Mouse (Mus musculus): ENCODE data around the gene Sh3pxd2a.

Sh3pxd2a gene

GRCm38 (mm10) chr19:47440967-47441366 is 23.2 kb downstream of the Sh3pxd2a start:
- in situ Hi-C loops (cut with MboI, MseI): no loop called here

GRCm38 (mm10) chr19:47440435-47440803 is 23.8 kb downstream of the Sh3pxd2a start:
- in situ Hi-C loops (cut with MboI, MseI): no loop called here

GRCm38 (mm10) chr19:47439726-47440434 is 24.3 kb downstream of the Sh3pxd2a start:
- in situ Hi-C loops (cut with MboI, MseI): no loop called here

GRCm38 (mm10) chr19:47438445-47438844 is 25.8 kb downstream of the Sh3pxd2a start:
- in situ Hi-C loops (cut with MboI, MseI): no loop called here

GRCm38 (mm10) chr19:47437040-47437439 is 27.2 kb downstream of the Sh3pxd2a start:
- in situ Hi-C loops (cut with MboI, MseI): no loop called here

GRCm38 (mm10) chr19:47436236-47436635 is 28.0 kb downstream of the Sh3pxd2a start:
- in situ Hi-C loops (cut with MboI, MseI): no loop called here

GRCm38 (mm10) chr19:47434655-47435054 is 29.5 kb downstream of the Sh3pxd2a start:
- in situ Hi-C loops (cut with MboI, MseI): no loop called here

- in situ Hi-C loops (cut with MboI, MseI): no loop called here
These were observed 31.9 kb downstream of the Sh3pxd2a start for GRCm38 (mm10) chr19:47432339-47432738.

- in situ Hi-C loops (cut with MboI, MseI): no loop called here
These were observed 32.8 kb downstream of the Sh3pxd2a start for GRCm38 (mm10) chr19:47431189-47431931.

GRCm38 (mm10) chr19:47430160-47430559 is 34.0 kb downstream of the Sh3pxd2a start:
- in situ Hi-C loops (cut with MboI, MseI): no loop called here

GRCm38 (mm10) chr19:47429245-47429644 is 35.0 kb downstream of the Sh3pxd2a start:
- in situ Hi-C loops (cut with MboI, MseI): no loop called here

GRCm38 (mm10) chr19:47428794-47429193 is 35.4 kb downstream of the Sh3pxd2a start:
- in situ Hi-C loops (cut with MboI, MseI): no loop called here

- in situ Hi-C loops (cut with MboI, MseI): no loop called here
These were observed 36.1 kb downstream of the Sh3pxd2a start for GRCm38 (mm10) chr19:47427841-47428789.

- in situ Hi-C loops (cut with MboI, MseI): no loop called here
These were observed 40.6 kb downstream of the Sh3pxd2a start for GRCm38 (mm10) chr19:47423632-47424031.

GRCm38 (mm10) chr19:47421128-47421898 is 42.9 kb downstream of the Sh3pxd2a start:
- in situ Hi-C loops (cut with MboI, MseI): no loop called here

GRCm38 (mm10) chr19:47420539-47420938 is 43.7 kb downstream of the Sh3pxd2a start:
- in situ Hi-C loops (cut with MboI, MseI): no loop called here

- in situ Hi-C loops (cut with MboI, MseI): no loop called here
These were observed 45.0 kb downstream of the Sh3pxd2a start for GRCm38 (mm10) chr19:47419208-47419607.

- in situ Hi-C loops (cut with MboI, MseI): no loop called here
These were observed 48.0 kb downstream of the Sh3pxd2a start for GRCm38 (mm10) chr19:47416161-47416560.

- in situ Hi-C loops (cut with MboI, MseI): no loop called here
These were observed 49.9 kb downstream of the Sh3pxd2a start for GRCm38 (mm10) chr19:47414142-47414905.

- in situ Hi-C loops (cut with MboI, MseI): no loop called here
These were observed 50.7 kb downstream of the Sh3pxd2a start for GRCm38 (mm10) chr19:47413458-47414005.
